Mouse (Mus musculus) intestine, postnatal 0 days (tissue): ENCODE measurements around the gene Bmp7. TPM values are rescaled to one million over a fixed set of nuclear protein-coding genes. Genes with fewer than 3 reads are reported as not detected.
A peak's percentile ranks its signal among the peaks of the same experiment; 100 is the strongest.

Source experiments
- ATAC-seq: fragments of 200-750 bp; cut with Nextera tagmentation; 2 replicates; pipeline ENCODE4 v1.8.0; 2017; ENCODE audit warnings: mild to moderate bottlenecking, moderate TSS enrichment, moderate library complexity
- H3K27ac ChIP-seq: fragments of 300-500 bp; sonication (generic); 2 replicates; pipeline ENCODE4 v1.5.1; 2014; ENCODE audit warnings: mild to moderate bottlenecking, low read depth, low read length, moderate library complexity
- H3K27me3 ChIP-seq: fragments of 300-500 bp; sonication (generic); replicated peaks from 2 replicates; pipeline ENCODE4 v1.6.1; 2014; ENCODE audit warnings: low read length, mixed read lengths; ENCODE audit not compliant: control insufficient read depth, insufficient read depth
- H3K36me3 ChIP-seq: fragments of 300-500 bp; sonication (generic); 2 replicates; pipeline ENCODE4 v1.6.1; 2014; ENCODE audit warnings: mild to moderate bottlenecking, moderate library complexity; ENCODE audit not compliant: control insufficient read depth, insufficient read depth
- H3K4me1 ChIP-seq: fragments of 300-500 bp; sonication (generic); replicated peaks from 2 replicates; pipeline ENCODE4 v1.6.1; 2014; ENCODE audit warnings: antibody characterized with exemption, low read length, mixed read lengths; ENCODE audit not compliant: control insufficient read depth, insufficient read depth
- H3K4me2 ChIP-seq: fragments of 300-500 bp; sonication (generic); replicated peaks from 2 replicates; pipeline ENCODE4 v1.6.1; 2014; ENCODE audit warnings: low read depth, mild to moderate bottlenecking, moderate library complexity
- H3K4me3 ChIP-seq: fragments of 300-500 bp; sonication (generic); 2 replicates; pipeline ENCODE4 v1.5.1; 2014; ENCODE audit warnings: low read depth, low read length
- H3K9ac ChIP-seq: fragments of 300-500 bp; sonication (generic); 2 replicates; pipeline ENCODE4 v1.6.1; 2014; ENCODE audit warnings: mild to moderate bottlenecking, low read depth, low read length
- H3K9me3 ChIP-seq: fragments of 300-500 bp; sonication (generic); 2 replicates; pipeline ENCODE4 v1.6.1; 2016; ENCODE audit warnings: mixed run types; ENCODE audit not compliant: control insufficient read depth
- CTCF ChIP-seq: sonication (generic); IDR thresholded peaks from 2 replicates; pipeline ENCODE4 v1.5.1; 2016; ENCODE audit warnings: low read depth, mild to moderate bottlenecking, control low read depth, antibody characterized with exemption, moderate library complexity
- WGBS: fragments of 180-500 bp; shearing (Covaris S2); extraction: QIAGEN DNeasy Blood & Tissue Kit; methylation state at CpG from one replicate; pipeline ENCODE4 v1.1.7; 2014; 5-methylcytosine and 5-hydroxymethylcytosine counted together
- polyA plus RNA-seq: library from polyadenylated mRNA; unstranded; fragments of >200 nt; fragmentation: Nextera tagmentation; extraction: Ambion mirVana; gene quantifications from 2 replicates; pipeline ENCODE4 v1.2.1, GENCODE M21; 2015

Gene Bmp7
- 37.6 and 41.1 TPM in 2 replicates for polyA plus RNA-seq

- TF ChIP-seq CTCF, result peak; percentile 10; the same call in 1 of the 2 replicates
- peak within 1 kb of the TSS; percentile 51 for H3K9ac ChIP-seq
- under 1% methylated on average over 80 of the region's 82 CpGs for WGBS
Measured at GRCm38 (mm10) chr2:172940003-172940798, at the start of gene Bmp7. TSS of gene Bmp7 (minus strand) at chr2:172940321.

GRCm38 (mm10) chr2:172982776-172983561 is 42.8 kb upstream of the Bmp7 start:
- no peaks in the 10 kb centered on the region for H3K27me3 ChIP-seq
- peak; percentile 88 for ATAC-seq
- no peak overlapping the region for H3K4me3 ChIP-seq
- no peaks in the 10 kb centered on the region for H3K9me3 ChIP-seq
- no peak overlapping the region; the same call in 1 of the 2 replicates for H3K27ac ChIP-seq
- no peaks in the 10 kb centered on the region for H3K4me1 ChIP-seq
- TF ChIP-seq CTCF, result peak; percentile 58
- H3K36me3 ChIP-seq, result no peaks in the 10 kb centered on the region
- no peak overlapping the region for H3K9ac ChIP-seq
- no peak overlapping the region for H3K4me2 ChIP-seq
- WGBS, result 42% methylated on average over 9 of the region's 9 CpGs

More at GRCm38 (mm10) chr2:172940003-172940798, at the start of gene Bmp7:
- Histone ChIP-seq H3K36me3 (no peaks in the 10 kb centered on the region), H3K4me1 (peaks cover 4% of the 10 kb centered on the region; the same call in 1 of the 2 replicates), H3K4me3 (peak within 1 kb of the TSS; percentile 60), H3K4me2 (peak within 1 kb of the TSS; percentile 94), H3K9me3 (no peaks in the 10 kb centered on the region), H3K27ac (peak within 1 kb of the TSS; percentile 83), H3K27me3 (no peaks in the 10 kb centered on the region)
- peak; percentile 88 for ATAC-seq

- no peaks in the 10 kb centered on the region for H3K36me3 ChIP-seq
- 92% methylated on average over 35 of the region's 43 CpGs for WGBS
Measured at GRCm38 (mm10) chr2:172979666-172980345, 39.7 kb upstream of the Bmp7 start.

GRCm38 (mm10) chr2:172978131-172978633 is 38.1 kb upstream of the Bmp7 start:
- Histone ChIP-seq H3K4me3 (no peak overlapping the region), H3K27me3 (no peaks in the 10 kb centered on the region), H3K4me1 (no peaks in the 10 kb centered on the region), H3K9me3 (no peaks in the 10 kb centered on the region), H3K27ac (no peak overlapping the region), H3K36me3 (no peaks in the 10 kb centered on the region), H3K4me2 (0 out of 2 replicates have a peak overlapping the region, but pooled peaks have one; percentile 18), H3K9ac (no peak overlapping the region)
- no peak for TF ChIP-seq CTCF
- 72% methylated on average over 4 of the region's 4 CpGs for WGBS
- no peak for ATAC-seq

More at GRCm38 (mm10) chr2:172979666-172980345, 39.7 kb upstream of the Bmp7 start:
- TF ChIP-seq CTCF, result no peak
- no peaks in the 10 kb centered on the region for H3K27me3 ChIP-seq
- H3K4me3 ChIP-seq, result no peak overlapping the region
- no peak overlapping the region for H3K4me2 ChIP-seq
- no peaks in the 10 kb centered on the region for H3K9me3 ChIP-seq
- no peak overlapping the region for H3K9ac ChIP-seq
- no peaks in the 10 kb centered on the region for H3K4me1 ChIP-seq
- no peak overlapping the region for H3K27ac ChIP-seq
- ATAC-seq, result no peak

- H3K4me3 ChIP-seq, result no peak within 1 kb of the TSS
Measured at GRCm38 (mm10) chr2:172977409-172978130, 37.4 kb upstream of the Bmp7 start, which contains the start of gene Spo11. TSS of gene Spo11 (plus strand) at chr2:172977700.

More at GRCm38 (mm10) chr2:172977409-172978130, 37.4 kb upstream of the Bmp7 start, which contains the start of gene Spo11:
- no peaks in the 10 kb centered on the region for H3K27me3 ChIP-seq
- ATAC-seq, result no peak
- no peaks in the 10 kb centered on the region for H3K4me1 ChIP-seq
- H3K4me2 ChIP-seq, result peak within 1 kb of the TSS; percentile 18; the same call in 1 of the 2 replicates
- TF ChIP-seq CTCF, result no peak
- 34% methylated on average over 14 of the region's 14 CpGs for WGBS
- H3K27ac ChIP-seq, result no peak within 1 kb of the TSS
- H3K36me3 ChIP-seq, result no peaks in the 10 kb centered on the region
- H3K9me3 ChIP-seq, result no peaks in the 10 kb centered on the region
- H3K9ac ChIP-seq, result no peak within 1 kb of the TSS
